Mouse (Mus musculus) spleen, adult 2 months (tissue): ENCODE measurements around the gene Irf2bp2. TPM values are rescaled to one million over a fixed set of nuclear protein-coding genes. Genes with fewer than 3 reads are reported as not detected.

ENCODE experiments used
- DNase-seq, 2 experiments: peaks; one replicate each; pipeline versions ENCODE4 v3.0.0 to v3.0.0-alpha.2; 2012 to 2021; ENCODE audit warnings: low spot score in 2 of 2, low read depth in 1 of 2
- H3K27ac ChIP-seq: fragments of 200-500 bp; 2 replicates; pipeline ENCODE4 v1.5.1; 2012; ENCODE audit warnings: low read length, inconsistent platforms; ENCODE audit not compliant: insufficient read depth
- H3K27me3 ChIP-seq: fragments of 200-500 bp; 2 replicates; pipeline ENCODE4 v1.6.1; 2012; ENCODE audit warnings: mild to moderate bottlenecking, moderate library complexity, low read length, inconsistent platforms; ENCODE audit not compliant: control insufficient read depth, insufficient read depth
- H3K36me3 ChIP-seq: fragments of 200-500 bp; 2 replicates; pipeline ENCODE4 v1.6.1; 2012; ENCODE audit warnings: mild to moderate bottlenecking, low read length, inconsistent platforms; ENCODE audit not compliant: control insufficient read depth, insufficient read depth
- H3K4me1 ChIP-seq: fragments of 200-500 bp; 2 replicates; pipeline ENCODE4 v1.6.1; 2011; ENCODE audit warnings: inconsistent platforms; ENCODE audit not compliant: control insufficient read depth, insufficient read depth, insufficient read length
- H3K4me3 ChIP-seq: fragments of 200-500 bp; 2 replicates; pipeline ENCODE4 v1.5.1; 2011; ENCODE audit warnings: mild to moderate bottlenecking, inconsistent platforms; ENCODE audit not compliant: insufficient read depth, insufficient read length; ENCODE audit errors: extremely low read depth
- CTCF ChIP-seq: fragments of 200-500 bp; IDR thresholded peaks from 2 replicates; pipeline ENCODE4 v1.5.1; 2011; ENCODE audit warnings: mild to moderate bottlenecking, inconsistent platforms; ENCODE audit not compliant: insufficient read depth, insufficient read length, insufficient replicate concordance; ENCODE audit errors: extremely low read depth
- POLR2A ChIP-seq: fragments of 200-500 bp; IDR thresholded peaks from 2 replicates; pipeline ENCODE4 v1.6.1; 2011; ENCODE audit warnings: low read depth, low read length, inconsistent platforms
- WGBS: fragments of 180-500 bp; shearing (Covaris S2); methylation state at CpG from one replicate; pipeline ENCODE4 v1.1.7; 2018; 5-methylcytosine and 5-hydroxymethylcytosine counted together
- polyA plus RNA-seq: library from polyadenylated mRNA; depleted of rRNA; stranded (reverse); fragments of >200 nt; gene quantifications from 2 replicates; pipeline ENCODE4 v1.2.3, GENCODE M21; 2012

The Irf2bp2 gene
- polyA plus RNA-seq, 1 experiment: 49.6 TPM

DNA sequence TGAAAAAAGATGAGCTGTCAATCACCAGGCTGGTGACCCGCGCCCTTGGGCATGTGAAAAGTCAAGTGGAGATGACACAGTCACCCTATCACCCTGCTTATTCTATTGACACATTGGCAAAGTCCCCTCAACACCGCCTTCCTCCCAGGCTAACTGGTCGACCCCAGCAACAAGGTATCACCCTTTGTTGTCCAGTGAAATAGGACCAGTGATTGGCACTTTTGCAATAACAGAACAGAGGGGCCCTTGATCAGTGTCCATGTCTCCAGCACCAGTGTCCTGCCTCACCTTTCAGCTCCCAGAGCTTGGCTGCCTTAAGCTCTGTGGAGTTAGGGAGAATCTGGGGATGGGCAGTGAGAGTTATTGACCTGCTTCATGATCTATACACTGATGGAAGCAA lies 41.9 kb downstream of the Irf2bp2 start:
- Histone ChIP-seq H3K4me3 (no peak overlapping the region), H3K27ac (no peak overlapping the region), H3K27me3 (no peaks in the 10 kb centered on the region), H3K4me1 (no peaks in the 10 kb centered on the region), H3K36me3 (no peaks in the 10 kb centered on the region)
- no peak for DNase-seq
- 90% methylated on average over 4 of the region's 4 CpGs for WGBS
- TF ChIP-seq CTCF (no peak), POLR2A (no peak)

DNA sequence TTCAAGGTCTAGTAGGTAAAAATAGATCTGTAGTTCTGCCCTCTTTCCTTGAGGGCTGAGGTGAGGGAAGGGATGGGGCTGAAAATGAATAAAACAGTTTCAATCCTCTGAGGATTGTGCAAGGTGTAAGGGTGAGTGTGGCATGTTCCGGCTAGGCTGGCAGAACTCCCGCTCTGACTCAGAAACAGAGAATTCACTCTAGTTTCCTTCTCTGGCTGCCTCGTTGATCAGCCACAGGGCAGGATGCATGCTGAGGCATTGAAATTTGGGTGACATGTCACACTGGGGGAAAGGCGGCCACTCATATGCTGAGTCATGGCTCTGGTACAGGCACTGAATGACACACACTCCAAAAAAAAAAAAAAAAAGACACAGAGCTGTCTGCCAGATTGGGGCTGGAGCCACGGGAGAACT lies 42.8 kb downstream of the Irf2bp2 start:
- DNase-seq: no peak
- Histone ChIP-seq H3K4me3 (no peak overlapping the region), H3K4me1 (no peaks in the 10 kb centered on the region), H3K27ac (no peak overlapping the region), H3K27me3 (no peaks in the 10 kb centered on the region), H3K36me3 (no peaks in the 10 kb centered on the region)
- TF ChIP-seq CTCF (no peak), POLR2A (no peak)
- WGBS: 20% methylated on average over 5 of the region's 5 CpGs

DNA sequence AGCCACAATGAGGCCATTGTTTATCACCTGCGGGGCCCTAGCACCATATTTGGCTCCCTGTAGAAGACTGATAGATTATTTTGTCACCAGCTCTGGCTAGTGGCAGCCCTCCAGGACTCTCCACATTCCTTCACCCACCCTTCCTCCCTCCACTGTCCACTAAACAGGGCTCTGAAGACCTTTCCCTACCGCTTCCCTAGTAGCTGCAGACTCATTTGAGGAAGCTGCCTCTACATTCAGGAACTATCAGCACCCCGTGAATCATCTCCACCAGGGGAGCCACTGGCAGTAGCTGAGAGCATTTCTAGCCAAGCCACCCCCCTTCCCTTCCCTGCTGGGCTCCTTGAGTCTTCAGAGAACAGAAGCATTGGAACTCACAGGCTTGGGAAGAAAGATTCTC lies 45.9 kb downstream of the Irf2bp2 start:
- Histone ChIP-seq H3K27me3 (no peaks in the 10 kb centered on the region), H3K4me3 (no peak overlapping the region), H3K36me3 (no peaks in the 10 kb centered on the region), H3K27ac (no peak overlapping the region), H3K4me1 (no peaks in the 10 kb centered on the region)
- DNase-seq: no peak
- TF ChIP-seq CTCF (no peak), POLR2A (no peak)
- 59% methylated on average over 3 of the region's 3 CpGs for WGBS

DNA sequence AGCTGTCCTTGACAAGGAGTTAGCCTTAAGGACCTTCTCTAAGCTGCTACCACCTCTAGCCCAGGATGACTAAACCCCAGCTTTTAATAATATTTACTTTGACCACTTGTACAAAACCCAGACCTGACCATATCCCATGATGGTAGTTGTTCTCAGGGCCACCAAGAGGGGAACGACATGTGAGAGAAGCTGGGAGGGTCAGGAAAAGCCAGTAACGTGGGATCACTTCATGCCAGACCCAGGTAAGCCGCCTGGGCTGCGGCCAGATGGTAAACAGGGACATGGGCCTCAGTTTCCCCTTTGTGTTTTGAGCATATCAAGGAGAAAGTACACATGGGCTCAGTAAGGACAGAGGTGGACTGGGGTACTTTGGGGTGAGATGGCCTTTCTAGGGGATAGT lies 46.4 kb downstream of the Irf2bp2 start:
- no peak for TF ChIP-seq POLR2A
- no peak for TF ChIP-seq CTCF
- Histone ChIP-seq H3K36me3 (no peaks in the 10 kb centered on the region), H3K27ac (no peak overlapping the region), H3K4me3 (no peak overlapping the region), H3K4me1 (no peaks in the 10 kb centered on the region), H3K27me3 (no peaks in the 10 kb centered on the region)
- no peak for DNase-seq
- WGBS: 93% methylated on average over 4 of the region's 4 CpGs

DNA sequence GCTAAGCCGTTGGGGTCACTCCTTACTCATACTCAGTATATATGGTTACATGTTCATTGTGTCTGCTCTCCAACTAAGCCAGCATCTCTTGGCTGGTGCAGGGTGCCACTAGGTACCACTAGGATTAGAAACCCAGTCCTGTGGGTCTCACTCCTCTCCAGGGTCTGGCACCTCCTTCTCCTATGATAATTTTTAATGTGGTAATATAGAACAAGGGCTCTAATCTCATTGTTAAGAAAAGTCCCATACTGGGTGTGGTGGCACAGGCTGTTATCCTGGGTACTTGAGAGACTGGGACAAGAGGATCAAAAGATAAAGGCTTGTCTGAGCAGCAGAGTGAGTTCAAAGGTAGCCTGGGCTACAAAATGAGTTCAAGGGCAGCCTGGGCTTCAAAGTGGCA lies 47.3 kb downstream of the Irf2bp2 start:
- Histone ChIP-seq H3K4me1 (no peaks in the 10 kb centered on the region), H3K4me3 (no peak overlapping the region), H3K27ac (no peak overlapping the region), H3K36me3 (no peaks in the 10 kb centered on the region), H3K27me3 (no peaks in the 10 kb centered on the region)
- DNase-seq: no peak
- TF ChIP-seq POLR2A: no peak
- TF ChIP-seq CTCF: no peak
- 73% methylated on average over 1 of the region's 1 CpGs for WGBS

DNA sequence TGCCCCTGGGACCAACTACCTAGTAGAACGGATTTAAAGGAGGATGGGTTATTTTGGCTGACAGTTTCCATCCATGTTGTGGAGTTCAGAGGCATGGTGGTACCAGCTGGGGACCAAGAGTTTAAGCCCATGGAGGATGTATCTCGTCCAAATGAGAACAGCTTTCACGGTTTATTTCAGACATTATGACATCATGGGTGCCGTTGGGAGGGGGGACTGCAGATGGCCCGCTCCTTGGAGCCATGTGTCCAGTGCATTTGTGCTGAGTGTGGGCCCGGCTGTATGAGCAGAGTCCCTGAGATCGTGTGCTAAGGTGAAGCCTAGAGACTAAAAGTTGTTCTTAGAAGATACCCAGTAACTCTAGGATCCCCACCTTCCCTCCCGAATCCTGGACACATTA lies 50.4 kb downstream of the Irf2bp2 start:
- WGBS: 96% methylated on average over 8 of the region's 8 CpGs
- Histone ChIP-seq H3K27me3 (no peaks in the 10 kb centered on the region), H3K4me3 (no peak overlapping the region), H3K36me3 (no peaks in the 10 kb centered on the region), H3K27ac (no peak overlapping the region), H3K4me1 (no peaks in the 10 kb centered on the region)
- TF ChIP-seq POLR2A: no peak
- TF ChIP-seq CTCF: no peak
- no peak for DNase-seq

DNA sequence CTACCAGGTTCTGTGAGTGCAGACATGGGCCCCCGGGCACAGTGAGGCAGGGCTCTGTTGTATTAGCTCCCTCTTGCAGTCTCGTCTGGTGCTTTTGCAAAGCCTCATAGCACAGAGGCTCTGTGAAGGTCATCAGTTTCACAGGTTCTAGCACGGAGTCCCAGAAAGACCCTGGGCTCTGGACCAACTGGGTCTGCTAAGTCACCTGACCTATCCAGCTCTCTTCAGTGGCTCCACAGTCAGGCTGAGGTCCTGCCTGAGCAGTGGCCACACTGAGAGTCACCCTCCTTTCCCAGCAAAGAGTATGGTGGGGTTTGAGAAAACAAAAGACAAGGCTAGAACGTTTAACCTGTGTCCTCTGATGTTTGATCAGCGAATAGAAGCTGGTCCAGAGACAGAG lies 51.0 kb downstream of the Irf2bp2 start:
- TF ChIP-seq POLR2A (no peak), CTCF (no peak)
- 86% methylated on average over 5 of the region's 5 CpGs for WGBS
- Histone ChIP-seq H3K27ac (no peak overlapping the region), H3K4me1 (no peaks in the 10 kb centered on the region), H3K27me3 (no peaks in the 10 kb centered on the region), H3K36me3 (no peaks in the 10 kb centered on the region), H3K4me3 (no peak overlapping the region)
- no peak for DNase-seq
